Mouse (Mus musculus): Measurements from ENCODE around the gene Ckap2. TPM values are rescaled to one million over a fixed set of nuclear protein-coding genes. Genes with fewer than 3 reads are reported as not detected.

Gene Ckap2
- total RNA-seq (2018; cell fraction: chromatin; rRNA removed), result 10 to 100 TPM in 1 of 26 experiments, 1 to 10 TPM in 16, under 1 TPM in 6, not detected in 3; 0.34 to 12.2 (median 1.8) TPM
- total RNA-seq (2018; cell fraction: cytosol; rRNA removed), result 1 to 10 TPM in 10 of 26 experiments, under 1 TPM in 16; 0.19 to 2.2 (median 0.67) TPM
- 1 to 10 TPM in 13 of 26 experiments, under 1 TPM in 11, not detected in 2; 0.24 to 8.6 (median 1.2) TPM for total RNA-seq (2018; cell fraction: nucleus; rRNA removed)
- polyA plus RNA-seq (2018), result 0.34 to 3.3 TPM (median 2.6 TPM) in 3 replicates

GRCm38 (mm10) chr8:22185431-22186397, at the start of gene Ckap2:
Gene Ckap2, minus strand, starts transcription at chr8:22185819.
- Histone ChIP-seq H3K79me2 (ENCODE audit: inconsistent target) (peaks cover 44% of the 10 kb centered on the region), H3K36me3 (ENCODE audit: inconsistent target) (no peaks in the 10 kb centered on the region), H3K4me3 (ENCODE audit: inconsistent target) (peak within 1 kb of the TSS; percentile 47), H3K27ac (peak within 1 kb of the TSS; percentile 34)
- WGBS (ENCODE audit: missing documents), result 2% methylated on average over 62 of the region's 63 CpGs

- no peak overlapping the region for H3K4me3 ChIP-seq (ENCODE audit: inconsistent target)
- no peak overlapping the region for H3K27ac ChIP-seq
- 3% methylated on average over 7 of the region's 7 CpGs for WGBS (ENCODE audit: missing documents)
- H3K36me3 ChIP-seq (ENCODE audit: inconsistent target), result no peaks in the 10 kb centered on the region
- no peaks in the 10 kb centered on the region for H3K79me2 ChIP-seq (ENCODE audit: inconsistent target)
Measured at GRCm38 (mm10) chr8:22228621-22229020, 43.0 kb upstream of the Ckap2 start.

- H3K4me3 ChIP-seq (ENCODE audit: inconsistent target), result peak within 1 kb of the TSS; percentile 40
- under 1% methylated on average over 28 of the region's 39 CpGs for WGBS (ENCODE audit: missing documents)
- H3K27ac ChIP-seq, result no peak within 1 kb of the TSS
- no peaks in the 10 kb centered on the region for H3K79me2 ChIP-seq (ENCODE audit: inconsistent target)
- no peaks in the 10 kb centered on the region for H3K36me3 ChIP-seq (ENCODE audit: inconsistent target)
Measured at GRCm38 (mm10) chr8:22227061-22227877, 41.6 kb upstream of the Ckap2 start, which contains the start of gene Thsd1. Gene Thsd1, plus strand, starts transcription at chr8:22227313.

- no peaks in the 10 kb centered on the region for H3K36me3 ChIP-seq (ENCODE audit: inconsistent target)
- no peak overlapping the region for H3K27ac ChIP-seq
- WGBS (ENCODE audit: missing documents), result 52% methylated on average over 8 of the region's 8 CpGs
- no peak overlapping the region for H3K4me3 ChIP-seq (ENCODE audit: inconsistent target)
- H3K79me2 ChIP-seq (ENCODE audit: inconsistent target), result no peaks in the 10 kb centered on the region
Measured at GRCm38 (mm10) chr8:22226361-22226760, 40.7 kb upstream of the Ckap2 start.

GRCm38 (mm10) chr8:22214826-22215225, 29.2 kb upstream of the Ckap2 start:
- Histone ChIP-seq H3K36me3 (ENCODE audit: inconsistent target) (peaks cover 48% of the 10 kb centered on the region), H3K4me3 (ENCODE audit: inconsistent target) (no peak overlapping the region), H3K79me2 (ENCODE audit: inconsistent target) (no peaks in the 10 kb centered on the region), H3K27ac (no peak overlapping the region)
- 98% methylated on average over 10 of the region's 10 CpGs for WGBS (ENCODE audit: missing documents)

- Histone ChIP-seq H3K27ac (no peak overlapping the region), H3K36me3 (ENCODE audit: inconsistent target) (peaks cover 16% of the 10 kb centered on the region), H3K4me3 (ENCODE audit: inconsistent target) (no peak overlapping the region), H3K79me2 (ENCODE audit: inconsistent target) (no peaks in the 10 kb centered on the region)
- WGBS (ENCODE audit: missing documents), result 38% methylated on average over 5 of the region's 5 CpGs
Measured at GRCm38 (mm10) chr8:22209012-22209411, 23.4 kb upstream of the Ckap2 start.

- Histone ChIP-seq H3K4me3 (ENCODE audit: inconsistent target) (no peak overlapping the region), H3K27ac (no peak overlapping the region), H3K79me2 (ENCODE audit: inconsistent target) (no peaks in the 10 kb centered on the region), H3K36me3 (ENCODE audit: inconsistent target) (peaks cover 16% of the 10 kb centered on the region)
- 4% methylated on average over 4 of the region's 4 CpGs for WGBS (ENCODE audit: missing documents)
Measured at GRCm38 (mm10) chr8:22207535-22207934, 21.9 kb upstream of the Ckap2 start.

- no peak overlapping the region for H3K27ac ChIP-seq
Measured at GRCm38 (mm10) chr8:22199481-22199880, 13.9 kb upstream of the Ckap2 start.

GRCm38 (mm10) chr8:22197914-22198313, 12.3 kb upstream of the Ckap2 start:
- Histone ChIP-seq H3K79me2 (ENCODE audit: inconsistent target) (peaks cover 46% of the 10 kb centered on the region), H3K4me3 (ENCODE audit: inconsistent target) (no peak overlapping the region), H3K36me3 (ENCODE audit: inconsistent target) (peaks cover 15% of the 10 kb centered on the region), H3K27ac (no peak overlapping the region)
- 95% methylated on average over 6 of the region's 6 CpGs for WGBS (ENCODE audit: missing documents)

More at GRCm38 (mm10) chr8:22199481-22199880, 13.9 kb upstream of the Ckap2 start:
- Histone ChIP-seq H3K36me3 (ENCODE audit: inconsistent target) (peaks cover 15% of the 10 kb centered on the region), H3K79me2 (ENCODE audit: inconsistent target) (peaks cover 37% of the 10 kb centered on the region), H3K4me3 (ENCODE audit: inconsistent target) (no peak overlapping the region)
- WGBS (ENCODE audit: missing documents), result 97% methylated on average over 8 of the region's 8 CpGs

- peaks cover 46% of the 10 kb centered on the region for H3K79me2 ChIP-seq (ENCODE audit: inconsistent target)
- H3K4me3 ChIP-seq (ENCODE audit: inconsistent target), result peak overlapping the region; percentile 76
- 11% methylated on average over 12 of the region's 12 CpGs for WGBS (ENCODE audit: missing documents)
Measured at GRCm38 (mm10) chr8:22193432-22194010, 7.9 kb upstream of the Ckap2 start.

GRCm38 (mm10) chr8:22192660-22193431, 7.2 kb upstream of the Ckap2 start, which contains the start of gene Vps36:
Gene Vps36, plus strand, starts transcription at chr8:22192809.
- peak within 1 kb of the TSS; percentile 57 for H3K27ac ChIP-seq
- no peaks in the 10 kb centered on the region for H3K36me3 ChIP-seq (ENCODE audit: inconsistent target)
- peaks cover 43% of the 10 kb centered on the region for H3K79me2 ChIP-seq (ENCODE audit: inconsistent target)
- under 1% methylated on average over 72 of the region's 73 CpGs for WGBS (ENCODE audit: missing documents)
- peak within 1 kb of the TSS; percentile 76 for H3K4me3 ChIP-seq (ENCODE audit: inconsistent target)

More at GRCm38 (mm10) chr8:22193432-22194010, 7.9 kb upstream of the Ckap2 start:
- H3K36me3 ChIP-seq (ENCODE audit: inconsistent target), result no peaks in the 10 kb centered on the region
- peak overlapping the region; percentile 57 for H3K27ac ChIP-seq

GRCm38 (mm10) chr8:22184884-22185283, 735 bp downstream of the Ckap2 start:
- no peaks in the 10 kb centered on the region for H3K36me3 ChIP-seq (ENCODE audit: inconsistent target)
- no peak overlapping the region for H3K27ac ChIP-seq
- peaks cover 52% of the 10 kb centered on the region for H3K79me2 ChIP-seq (ENCODE audit: inconsistent target)
- H3K4me3 ChIP-seq (ENCODE audit: inconsistent target), result peak overlapping the region; percentile 47
- WGBS (ENCODE audit: missing documents), result 3% methylated on average over 3 of the region's 3 CpGs

GRCm38 (mm10) chr8:22175966-22176365, 9.7 kb downstream of the Ckap2 start:
- Histone ChIP-seq H3K27ac (no peak overlapping the region), H3K4me3 (ENCODE audit: inconsistent target) (no peak overlapping the region), H3K79me2 (ENCODE audit: inconsistent target) (peaks cover 10% of the 10 kb centered on the region; the same call in 1 of the 2 replicates), H3K36me3 (ENCODE audit: inconsistent target) (no peaks in the 10 kb centered on the region)
- 99% methylated on average over 7 of the region's 7 CpGs for WGBS (ENCODE audit: missing documents)
